Mouse (Mus musculus): Measurements from ENCODE around the gene Cdca7l.
"Not testable (repeated sequence)": the region's sequence is repeated elsewhere in the genome, so short reads cannot be mapped to it uniquely, and the experiment has no call there.

The Cdca7l gene

GRCm38 (mm10) chr12:117803989-117804388, at the start of gene Cdca7l:
Gene Cdca7l, plus strand, starts transcription at chr12:117804289.
- DNase-seq (ENCODE audit: low spot score in 2 of 2), result not testable (repeated sequence)

GRCm38 (mm10) chr12:117756010-117756409, 48.1 kb upstream of the Cdca7l start:
- no peak for DNase-seq (ENCODE audit: low spot score in 2 of 2)

GRCm38 (mm10) chr12:117760373-117760772, 43.7 kb upstream of the Cdca7l start:
- DNase-seq (ENCODE audit: low spot score in 2 of 2), result no peak

- DNase-seq (ENCODE audit: low spot score in 2 of 2), result no peak
These were observed 43.2 kb upstream of the Cdca7l start for GRCm38 (mm10) chr12:117760846-117761245.

- DNase-seq (ENCODE audit: low spot score in 2 of 2), result no peak
These were observed 42.4 kb upstream of the Cdca7l start for GRCm38 (mm10) chr12:117761698-117762097.

- DNase-seq (ENCODE audit: low spot score in 2 of 2), result no peak
These were observed 40.8 kb upstream of the Cdca7l start for GRCm38 (mm10) chr12:117763247-117763646.

- DNase-seq (ENCODE audit: low spot score in 2 of 2), result peak; percentile 21 to 39
These were observed 39.2 kb upstream of the Cdca7l start for GRCm38 (mm10) chr12:117764839-117765238.

- peak; percentile 25 to 33 for DNase-seq (ENCODE audit: low spot score in 2 of 2)
These were observed 35.0 kb upstream of the Cdca7l start for GRCm38 (mm10) chr12:117769113-117769512.

GRCm38 (mm10) chr12:117770211-117770610, 33.9 kb upstream of the Cdca7l start:
- DNase-seq (ENCODE audit: low spot score in 2 of 2), result no peak

GRCm38 (mm10) chr12:117771156-117771555, 32.9 kb upstream of the Cdca7l start:
- DNase-seq (ENCODE audit: low spot score in 2 of 2), result no peak

- DNase-seq (ENCODE audit: low spot score in 2 of 2), result peak in 1 of 2 experiments; percentile 46
These were observed 31.5 kb upstream of the Cdca7l start for GRCm38 (mm10) chr12:117772638-117773037.

- DNase-seq (ENCODE audit: low spot score in 2 of 2), result no peak
These were observed 27.2 kb upstream of the Cdca7l start for GRCm38 (mm10) chr12:117776841-117777240.

GRCm38 (mm10) chr12:117781360-117781759, 22.7 kb upstream of the Cdca7l start:
- DNase-seq (ENCODE audit: low spot score in 2 of 2), result no peak

GRCm38 (mm10) chr12:117783426-117783825, 20.7 kb upstream of the Cdca7l start:
- no peak for DNase-seq (ENCODE audit: low spot score in 2 of 2)

- no peak for DNase-seq (ENCODE audit: low spot score in 2 of 2)
These were observed 17.5 kb upstream of the Cdca7l start for GRCm38 (mm10) chr12:117786621-117787020.

- no peak for DNase-seq (ENCODE audit: low spot score in 2 of 2)
These were observed 15.5 kb upstream of the Cdca7l start for GRCm38 (mm10) chr12:117788513-117789011.

GRCm38 (mm10) chr12:117789017-117789416, 15.1 kb upstream of the Cdca7l start:
- DNase-seq (ENCODE audit: low spot score in 2 of 2), result no peak

- no peak for DNase-seq (ENCODE audit: low spot score in 2 of 2)
These were observed 8.8 kb upstream of the Cdca7l start for GRCm38 (mm10) chr12:117795303-117795702.

- no peak for DNase-seq (ENCODE audit: low spot score in 2 of 2)
These were observed 1.5 kb downstream of the Cdca7l start for GRCm38 (mm10) chr12:117805576-117805975.

- no peak for DNase-seq (ENCODE audit: low spot score in 2 of 2)
These were observed 1.9 kb downstream of the Cdca7l start for GRCm38 (mm10) chr12:117806007-117806451.

GRCm38 (mm10) chr12:117806470-117806869, 2.4 kb downstream of the Cdca7l start:
- no peak for DNase-seq (ENCODE audit: low spot score in 2 of 2)

GRCm38 (mm10) chr12:117807637-117808036, 3.5 kb downstream of the Cdca7l start:
- DNase-seq (ENCODE audit: low spot score in 2 of 2), result no peak

GRCm38 (mm10) chr12:117808355-117809326, 4.6 kb downstream of the Cdca7l start:
- DNase-seq (ENCODE audit: low spot score in 2 of 2), result no peak
